ENCODE assay signal across 14 mouse cellular contexts in the genomic region with DNA sequence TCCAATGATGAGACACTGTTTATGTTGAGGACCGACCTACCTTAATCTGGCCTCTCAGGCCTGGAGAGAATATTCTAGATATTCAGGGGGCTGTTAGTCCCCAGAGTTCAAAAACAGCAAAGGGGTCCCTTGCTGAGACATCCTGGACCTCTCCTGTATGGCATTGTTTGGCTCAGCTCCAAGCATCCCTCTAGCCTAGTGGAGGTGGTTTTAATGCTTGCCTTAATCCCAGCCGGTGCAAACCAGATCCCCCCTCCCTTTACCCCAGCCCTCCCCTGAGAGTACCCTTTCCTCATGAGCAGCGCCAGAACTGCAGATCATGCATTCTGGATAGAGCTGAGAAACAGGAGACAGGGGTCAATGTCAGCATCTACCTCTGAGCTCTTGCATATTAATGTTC. TPM values are rescaled to one million over a fixed set of nuclear protein-coding genes. Genes with fewer than 3 reads are reported as not detected.
DNase-seq lines count a peak whose midpoint lies in the region; ATAC-seq lines count a peak whose summit lies in the region.
"Had no signal": no experiment of that assay in that cellular context is flagged by ENCODE, and none has a peak within 500 bp of the region (broad histone marks: within the 10 kb centered on the region; RNA-seq: fewer than 3 reads in every experiment).

No protein-coding gene starts in this region.

- WGBS in heart, embryonic 13.5 days: 29% methylated on average over 3 of the region's 3 CpGs
- WGBS in embryonic facial prominence, embryonic 13.5 days: 34% methylated on average over 3 of the region's 3 CpGs
- 31% methylated on average over 3 of the region's 3 CpGs for WGBS in hindbrain, embryonic 15.5 days
- 17% methylated on average over 3 of the region's 3 CpGs for WGBS in midbrain, embryonic 15.5 days

- ATAC-seq in heart, embryonic 13.5 days (ENCODE audit: extremely low read depth, insufficient number of reproducible peaks, low FRiP score, low TSS enrichment): no peak
- ATAC-seq in embryonic facial prominence, embryonic 13.5 days (ENCODE audit: insufficient number of reproducible peaks, insufficient read depth, low FRiP score, low TSS enrichment, low read depth): no peak
- ATAC-seq in hindbrain, embryonic 15.5 days (ENCODE audit: low FRiP score, low read depth): no peak
- no peak for ATAC-seq in midbrain, embryonic 15.5 days (replicated peaks)
- ATAC-seq: intestine, postnatal 0 days had no signal

- no peak for DNase-seq in heart, adult 9 months (ENCODE audit: low spot score in 2 of 2)
- no peak for DNase-seq in retina, postnatal 1 day
- DNase-seq in spleen, adult 12 weeks (ENCODE audit: low spot score): no peak
- DNase-seq in gastrocnemius, adult 18-20 months (ENCODE audit: low spot score): no peak
- DNase-seq: embryo, embryonic 11 days; gastrocnemius, postnatal 36 days; layer of hippocampus, adult 9-11 months; lung, postnatal 36 days had no signal

- peaks cover 21% of the 10 kb centered on the region for H3K36me3 ChIP-seq in heart, embryonic 13.5 days
- peaks cover 43% of the 10 kb centered on the region for H3K36me3 ChIP-seq in embryonic facial prominence, embryonic 13.5 days
- H3K36me3 ChIP-seq in hindbrain, embryonic 15.5 days: peaks cover 20% of the 10 kb centered on the region; the same call in 1 of the 2 replicates
- 0 out of 2 replicates have a peak, but pooled peaks cover 5% of the 10 kb centered on the region for H3K36me3 ChIP-seq in midbrain, embryonic 15.5 days (replicated peaks)

- H3K4me3 ChIP-seq in heart, embryonic 13.5 days: peak overlapping the region; percentile 77; the same call in 1 of the 2 replicates
- H3K4me3 ChIP-seq in embryonic facial prominence, embryonic 13.5 days: no peak overlapping the region
- peak overlapping the region; percentile 76 for H3K4me3 ChIP-seq in hindbrain, embryonic 15.5 days
- H3K4me3 ChIP-seq in midbrain, embryonic 15.5 days: peak overlapping the region; percentile 99

- peaks cover 80% of the 10 kb centered on the region for H3K4me1 ChIP-seq in heart, embryonic 13.5 days
- peaks cover 50% of the 10 kb centered on the region for H3K4me1 ChIP-seq in embryonic facial prominence, embryonic 13.5 days
- peaks cover 61% of the 10 kb centered on the region for H3K4me1 ChIP-seq in hindbrain, embryonic 15.5 days (replicated peaks)
- H3K4me1 ChIP-seq in midbrain, embryonic 15.5 days: peaks cover 70% of the 10 kb centered on the region

- no peaks in the 10 kb centered on the region for H3K9me3 ChIP-seq in heart, embryonic 13.5 days
- no peaks in the 10 kb centered on the region for H3K9me3 ChIP-seq in embryonic facial prominence, embryonic 13.5 days
- H3K9me3 ChIP-seq in hindbrain, embryonic 15.5 days: no peaks in the 10 kb centered on the region
- H3K9me3 ChIP-seq in midbrain, embryonic 15.5 days: no peaks in the 10 kb centered on the region

- H3K27me3 ChIP-seq in heart, embryonic 13.5 days (replicated peaks): no peaks in the 10 kb centered on the region
- no peaks in the 10 kb centered on the region for H3K27me3 ChIP-seq in embryonic facial prominence, embryonic 13.5 days
- H3K27me3 ChIP-seq in hindbrain, embryonic 15.5 days: no peaks in the 10 kb centered on the region
- H3K27me3 ChIP-seq in midbrain, embryonic 15.5 days (replicated peaks): no peaks in the 10 kb centered on the region

- peak overlapping the region; percentile 93 for H3K4me2 ChIP-seq in heart, embryonic 13.5 days
- H3K4me2 ChIP-seq in embryonic facial prominence, embryonic 13.5 days: peak overlapping the region; percentile 81
- peak overlapping the region; percentile 92 for H3K4me2 ChIP-seq in hindbrain, embryonic 15.5 days
- peak overlapping the region; percentile 91 for H3K4me2 ChIP-seq in midbrain, embryonic 15.5 days

- peak overlapping the region; percentile 54; the same call in 1 of the 2 replicates for H3K9ac ChIP-seq in heart, embryonic 13.5 days
- H3K9ac ChIP-seq in embryonic facial prominence, embryonic 13.5 days: no peak overlapping the region
- peak overlapping the region; percentile 93; the same call in 1 of the 2 replicates for H3K9ac ChIP-seq in hindbrain, embryonic 15.5 days
- H3K9ac ChIP-seq in midbrain, embryonic 15.5 days: peak overlapping the region; percentile 100; the same call in 1 of the 2 replicates

- H3K27ac ChIP-seq in heart, embryonic 13.5 days (replicated peaks): peak overlapping the region; percentile 79
- H3K27ac ChIP-seq in embryonic facial prominence, embryonic 13.5 days: no peak overlapping the region
- H3K27ac ChIP-seq in hindbrain, embryonic 15.5 days (replicated peaks): peak overlapping the region; percentile 95
- peak overlapping the region; percentile 95 for H3K27ac ChIP-seq in midbrain, embryonic 15.5 days

RNA-seq across cellular contexts. Expression of a gene that starts 2.8 kb away (rescaled TPM):
- 11.6 and 11.7 TPM in 2 replicates for polyA plus RNA-seq in heart, embryonic 13.5 days (2015; fragmentation: Nextera tagmentation; extraction: Ambion mirVana)
- 36.2 and 36.8 TPM in 2 replicates for polyA plus RNA-seq in embryonic facial prominence, embryonic 13.5 days (2015; fragmentation: Nextera tagmentation; extraction: Ambion mirVana)
- polyA plus RNA-seq in hindbrain, embryonic 15.5 days (2015; fragmentation: Nextera tagmentation; extraction: Ambion mirVana): 146 and 176 TPM in 2 replicates
- 171 and 177 TPM in 2 replicates for polyA plus RNA-seq in midbrain, embryonic 15.5 days (2015; fragmentation: Nextera tagmentation; extraction: Ambion mirVana)
- under 1 TPM; 0.34 to 0.52 TPM for total RNA-seq in gastrocnemius, adult 18-20 months (2021)

RNA-seq across cellular contexts. Expression of a gene that starts 21.7 kb away (rescaled TPM):
- polyA plus RNA-seq in heart, embryonic 13.5 days (2015; fragmentation: Nextera tagmentation; extraction: Ambion mirVana): 6.5 and 6.8 TPM in 2 replicates
- 13.2 and 13.5 TPM in 2 replicates for polyA plus RNA-seq in embryonic facial prominence, embryonic 13.5 days (2015; fragmentation: Nextera tagmentation; extraction: Ambion mirVana)
- polyA plus RNA-seq in hindbrain, embryonic 15.5 days (2015; fragmentation: Nextera tagmentation; extraction: Ambion mirVana): 20.7 and 21.4 TPM in 2 replicates
- 20.5 and 22.2 TPM in 2 replicates for polyA plus RNA-seq in midbrain, embryonic 15.5 days (2015; fragmentation: Nextera tagmentation; extraction: Ambion mirVana)
- total RNA-seq in gastrocnemius, adult 18-20 months (2021): 10 to 100 TPM; 16.1 to 24.5 TPM

RNA-seq across cellular contexts. Expression of a gene that starts 28.7 kb away (rescaled TPM):
- 77.9 and 81.1 TPM in 2 replicates for polyA plus RNA-seq in heart, embryonic 13.5 days (2015; fragmentation: Nextera tagmentation; extraction: Ambion mirVana)
- polyA plus RNA-seq in embryonic facial prominence, embryonic 13.5 days (2015; fragmentation: Nextera tagmentation; extraction: Ambion mirVana): 33.2 and 33.7 TPM in 2 replicates
- 26.2 and 33.4 TPM in 2 replicates for polyA plus RNA-seq in hindbrain, embryonic 15.5 days (2015; fragmentation: Nextera tagmentation; extraction: Ambion mirVana)
- 27.4 and 28.2 TPM in 2 replicates for polyA plus RNA-seq in midbrain, embryonic 15.5 days (2015; fragmentation: Nextera tagmentation; extraction: Ambion mirVana)
- total RNA-seq in gastrocnemius, adult 18-20 months (2021): 100 to 1,000 TPM; 514 to 515 TPM

RNA-seq across cellular contexts. Expression of a gene that starts 36.4 kb away (rescaled TPM):
- polyA plus RNA-seq in heart, embryonic 13.5 days (2015; fragmentation: Nextera tagmentation; extraction: Ambion mirVana): 27.0 and 29.2 TPM in 2 replicates
- 1.1 and 1.5 TPM in 2 replicates for polyA plus RNA-seq in embryonic facial prominence, embryonic 13.5 days (2015; fragmentation: Nextera tagmentation; extraction: Ambion mirVana)
- 0.19 TPM in 1 of 2 replicates, not detected in the other for polyA plus RNA-seq in hindbrain, embryonic 15.5 days (2015; fragmentation: Nextera tagmentation; extraction: Ambion mirVana)
- not detected in 2 replicates for polyA plus RNA-seq in midbrain, embryonic 15.5 days (2015; fragmentation: Nextera tagmentation; extraction: Ambion mirVana)
- 100 to 1,000 TPM; 283 to 304 TPM for total RNA-seq in gastrocnemius, adult 18-20 months (2021)

RNA-seq across cellular contexts. Expression of a gene that starts 45.1 kb away (rescaled TPM):
- 0.23 TPM in 1 of 2 replicates, not detected in the other for polyA plus RNA-seq in heart, embryonic 13.5 days (2015; fragmentation: Nextera tagmentation; extraction: Ambion mirVana)
- polyA plus RNA-seq in embryonic facial prominence, embryonic 13.5 days (2015; fragmentation: Nextera tagmentation; extraction: Ambion mirVana): not detected in 2 replicates
- not detected in 2 replicates for polyA plus RNA-seq in hindbrain, embryonic 15.5 days (2015; fragmentation: Nextera tagmentation; extraction: Ambion mirVana)
- not detected in 2 replicates for polyA plus RNA-seq in midbrain, embryonic 15.5 days (2015; fragmentation: Nextera tagmentation; extraction: Ambion mirVana)
- total RNA-seq in gastrocnemius, adult 18-20 months (2021): not detected
- total RNA-seq: gastrocnemius, postnatal 36 days had no signal
- polyA plus RNA-seq: C2C12; intestine, postnatal 0 days had no signal
